Mouse (Mus musculus) neural tube, embryonic 15.5 days (tissue): ENCODE data around the gene Gm20388. TPM values are rescaled to one million over a fixed set of nuclear protein-coding genes. Genes with fewer than 3 reads are reported as not detected.

Experiments used
- ATAC-seq: fragments of 200-750 bp; cut with Nextera tagmentation; 2 replicates; pipeline ENCODE4 v1.8.0; 2017; ENCODE audit warnings: mild to moderate bottlenecking, moderate TSS enrichment, moderate library complexity; ENCODE audit not compliant: low FRiP score
- H3K27ac ChIP-seq: fragments of 300-500 bp; sonication (generic); replicated peaks from 2 replicates; pipeline ENCODE4 v1.5.1; 2015; ENCODE audit warnings: mild to moderate bottlenecking, inconsistent platforms
- H3K27me3 ChIP-seq: fragments of 300-500 bp; sonication (generic); replicated peaks from 2 replicates; pipeline ENCODE4 v1.6.1; 2015; ENCODE audit warnings: inconsistent platforms
- H3K36me3 ChIP-seq: fragments of 300-500 bp; sonication (generic); 2 replicates; pipeline ENCODE4 v1.6.1; 2015; ENCODE audit warnings: inconsistent platforms
- H3K4me1 ChIP-seq: fragments of 300-500 bp; sonication (generic); 2 replicates; pipeline ENCODE4 v1.6.1; 2015; ENCODE audit warnings: inconsistent platforms
- H3K4me2 ChIP-seq: fragments of 300-500 bp; sonication (generic); 2 replicates; pipeline ENCODE4 v1.6.1; 2015; ENCODE audit warnings: inconsistent platforms, mild to moderate bottlenecking, moderate library complexity
- H3K4me3 ChIP-seq: fragments of 300-500 bp; sonication (generic); replicated peaks from 2 replicates; pipeline ENCODE4 v1.5.1; 2015; ENCODE audit warnings: mild to moderate bottlenecking, inconsistent platforms
- H3K9ac ChIP-seq: fragments of 300-500 bp; sonication (generic); replicated peaks from 2 replicates; pipeline ENCODE4 v1.6.1; 2015; ENCODE audit warnings: mild to moderate bottlenecking, inconsistent platforms
- H3K9me3 ChIP-seq: fragments of 300-500 bp; sonication (generic); replicated peaks from 2 replicates; pipeline ENCODE4 v1.6.1; 2016; ENCODE audit warnings: inconsistent platforms
- WGBS: fragments of 180-500 bp; shearing (Covaris S2); methylation state at CpG from one replicate; pipeline ENCODE4 v1.1.7; 2015; ENCODE audit warnings: mixed read lengths; 5-methylcytosine and 5-hydroxymethylcytosine counted together
- polyA plus RNA-seq: library from polyadenylated mRNA; unstranded; fragments of >200 nt; fragmentation: Nextera tagmentation; extraction: Ambion mirVana; gene quantifications from 2 replicates; pipeline ENCODE4 v1.2.1, GENCODE M21; 2015

Gm20388 gene
- polyA plus RNA-seq, 1 experiment from 2014 or later: not detected

- no peak overlapping the region for H3K4me3 ChIP-seq
- H3K4me2 ChIP-seq: no peak overlapping the region
- H3K36me3 ChIP-seq: 0 out of 2 replicates have a peak, but pooled peaks cover 3% of the 10 kb centered on the region
- H3K9ac ChIP-seq: no peak overlapping the region
- 0 out of 2 replicates have a peak, but pooled peaks have one; percentile 39 for ATAC-seq
- no peaks in the 10 kb centered on the region for H3K27me3 ChIP-seq
- H3K27ac ChIP-seq: no peak overlapping the region; the same call in 1 of the 2 replicates
- 52% methylated on average over 10 of the region's 10 CpGs for WGBS
- H3K9me3 ChIP-seq: no peaks in the 10 kb centered on the region
- peaks cover 45% of the 10 kb centered on the region for H3K4me1 ChIP-seq
Observed at GRCm38 (mm10) chr8:124294900-124295299, 4384.3 kb downstream of the Gm20388 start.

DNA sequence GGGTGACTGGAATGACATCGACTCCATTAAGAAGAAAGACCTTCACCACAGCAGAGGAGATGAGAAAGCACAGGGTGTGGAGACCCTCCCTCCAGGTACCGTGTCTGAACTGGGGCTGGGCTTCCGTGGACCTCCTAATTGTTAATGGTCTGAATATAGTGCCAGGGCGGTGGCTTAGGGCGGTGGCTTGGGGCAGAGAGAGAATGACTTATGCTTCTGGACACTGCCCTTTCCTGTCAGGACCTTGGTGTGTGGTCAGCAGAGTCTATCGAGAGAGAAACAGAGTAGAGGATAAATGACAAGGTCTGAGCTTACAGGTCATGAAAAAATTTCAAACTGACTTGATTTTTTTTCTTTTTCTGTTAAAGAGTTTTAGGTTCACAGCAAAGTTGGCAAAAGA lies 4384.7 kb downstream of the Gm20388 start:
- H3K4me2 ChIP-seq: no peak overlapping the region
- H3K27me3 ChIP-seq: no peaks in the 10 kb centered on the region
- H3K36me3 ChIP-seq: 0 out of 2 replicates have a peak, but pooled peaks cover 3% of the 10 kb centered on the region
- H3K9ac ChIP-seq: no peak overlapping the region
- peaks cover 42% of the 10 kb centered on the region for H3K4me1 ChIP-seq
- WGBS: 77% methylated on average over 6 of the region's 6 CpGs
- H3K4me3 ChIP-seq: no peak overlapping the region
- no peaks in the 10 kb centered on the region for H3K9me3 ChIP-seq
- no peak for ATAC-seq
- H3K27ac ChIP-seq: no peak overlapping the region; the same call in 1 of the 2 replicates

GRCm38 (mm10) chr8:124301512-124301911 lies 4390.9 kb downstream of the Gm20388 start:
- Histone ChIP-seq H3K4me1 (peaks cover 21% of the 10 kb centered on the region), H3K4me3 (no peak overlapping the region), H3K9ac (no peak overlapping the region), H3K36me3 (0 out of 2 replicates have a peak, but pooled peaks cover 2% of the 10 kb centered on the region), H3K27me3 (no peaks in the 10 kb centered on the region), H3K27ac (no peak overlapping the region), H3K4me2 (no peak overlapping the region), H3K9me3 (no peaks in the 10 kb centered on the region)
- ATAC-seq: no peak
- 94% methylated on average over 4 of the region's 4 CpGs for WGBS

DNA sequence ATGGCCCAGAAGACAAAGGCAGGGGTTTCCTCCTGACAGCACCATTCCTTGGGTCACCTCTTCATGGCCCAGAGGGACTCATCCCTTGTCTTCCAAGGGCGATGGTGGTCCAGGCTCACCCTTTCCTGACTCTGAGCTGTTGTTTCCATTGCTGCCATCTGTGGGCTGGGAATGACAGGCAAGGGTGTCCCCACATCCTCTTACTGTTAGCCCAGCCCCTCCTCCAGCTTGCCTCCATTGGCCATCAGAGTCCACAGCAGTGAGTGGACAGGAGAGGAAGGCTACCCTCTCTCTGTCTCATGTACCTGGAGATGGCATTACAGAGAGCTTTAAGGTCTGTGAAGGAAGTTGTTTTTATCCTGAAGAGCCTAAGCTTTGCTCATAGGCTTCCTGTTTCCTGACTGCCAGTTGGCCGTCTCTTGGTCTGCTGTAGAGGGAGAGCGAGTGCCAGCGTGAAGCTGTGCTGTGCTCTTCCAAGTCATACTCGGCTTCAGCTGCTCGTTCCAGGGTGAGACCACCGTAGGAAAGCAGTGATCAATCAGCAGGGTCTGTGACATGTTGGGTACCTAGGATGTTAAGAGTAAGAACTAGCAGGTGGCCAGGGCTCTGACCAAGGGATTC lies 4391.4 kb downstream of the Gm20388 start:
- H3K4me1 ChIP-seq: peaks cover 22% of the 10 kb centered on the region
- no peak overlapping the region for H3K4me3 ChIP-seq
- no peaks in the 10 kb centered on the region for H3K36me3 ChIP-seq
- no peak overlapping the region for H3K4me2 ChIP-seq
- H3K9me3 ChIP-seq: no peaks in the 10 kb centered on the region
- no peak for ATAC-seq
- 83% methylated on average over 7 of the region's 7 CpGs for WGBS
- H3K9ac ChIP-seq: no peak overlapping the region
- H3K27ac ChIP-seq: no peak overlapping the region
- H3K27me3 ChIP-seq: no peaks in the 10 kb centered on the region

DNA sequence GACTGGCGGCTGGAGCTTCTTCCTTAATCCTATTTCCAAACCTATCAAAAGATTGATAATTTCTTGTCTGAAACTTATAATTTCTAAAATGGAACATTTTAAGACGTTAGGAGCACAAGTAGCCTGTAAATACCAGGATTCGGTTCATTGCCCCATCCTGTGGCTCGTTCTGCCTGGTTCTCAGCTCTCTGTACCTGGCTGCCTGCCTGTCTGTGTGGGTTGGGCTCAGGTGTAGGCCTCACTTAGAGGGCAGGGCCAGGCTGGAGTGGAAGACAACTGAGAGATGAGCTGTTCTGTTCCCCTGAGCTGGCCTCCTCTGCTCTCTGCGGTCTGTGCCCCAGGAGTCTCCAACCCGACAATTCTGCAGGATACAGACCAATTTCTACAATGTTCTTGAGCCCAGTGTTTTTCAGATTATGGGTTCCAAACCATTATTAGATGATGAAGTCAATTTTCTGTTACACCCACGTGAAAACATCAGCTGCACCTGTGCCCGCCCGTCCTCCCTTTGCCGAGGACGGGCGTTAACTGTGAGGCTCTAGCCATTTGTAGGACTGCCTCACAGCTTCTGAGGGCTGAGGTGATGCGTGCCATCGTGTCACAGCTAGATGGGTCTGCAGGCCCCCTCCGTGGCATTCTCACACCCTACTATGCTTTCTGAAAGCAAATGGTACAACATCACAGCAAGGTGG lies 4392.7 kb downstream of the Gm20388 start:
- H3K4me3 ChIP-seq: no peak overlapping the region
- no peaks in the 10 kb centered on the region for H3K27me3 ChIP-seq
- no peak for ATAC-seq
- no peak overlapping the region for H3K4me2 ChIP-seq
- WGBS: 81% methylated on average over 15 of the region's 15 CpGs
- peaks cover 22% of the 10 kb centered on the region for H3K4me1 ChIP-seq
- no peak overlapping the region for H3K27ac ChIP-seq
- H3K36me3 ChIP-seq: no peaks in the 10 kb centered on the region
- no peak overlapping the region for H3K9ac ChIP-seq
- no peaks in the 10 kb centered on the region for H3K9me3 ChIP-seq

GRCm38 (mm10) chr8:124304141-124304540 lies 4393.5 kb downstream of the Gm20388 start:
- Histone ChIP-seq H3K9me3 (no peaks in the 10 kb centered on the region), H3K27ac (no peak overlapping the region), H3K4me3 (no peak overlapping the region), H3K4me2 (no peak overlapping the region), H3K9ac (no peak overlapping the region), H3K4me1 (peaks cover 22% of the 10 kb centered on the region), H3K36me3 (no peaks in the 10 kb centered on the region), H3K27me3 (no peaks in the 10 kb centered on the region)
- no peak for ATAC-seq
- 54% methylated on average over 4 of the region's 4 CpGs for WGBS

GRCm38 (mm10) chr8:124306574-124306973 lies 4395.9 kb downstream of the Gm20388 start:
- Histone ChIP-seq H3K4me3 (no peak overlapping the region), H3K4me2 (no peak overlapping the region), H3K36me3 (no peaks in the 10 kb centered on the region), H3K9me3 (no peaks in the 10 kb centered on the region), H3K27me3 (no peaks in the 10 kb centered on the region), H3K4me1 (peaks cover 22% of the 10 kb centered on the region), H3K27ac (no peak overlapping the region), H3K9ac (no peak overlapping the region)
- no peak for ATAC-seq
- WGBS: 70% methylated on average over 7 of the region's 7 CpGs

- 0 out of 2 replicates have a peak, but pooled peaks cover 4% of the 10 kb centered on the region for H3K36me3 ChIP-seq
- no peak overlapping the region for H3K4me3 ChIP-seq
Observed at GRCm38 (mm10) chr8:124307700-124308099, 4397.1 kb downstream of the Gm20388 start.

GRCm38 (mm10) chr8:124310509-124310908 lies 4399.9 kb downstream of the Gm20388 start:
- H3K4me3 ChIP-seq: no peak overlapping the region
- WGBS: 90% methylated on average over 13 of the region's 13 CpGs
- no peaks in the 10 kb centered on the region for H3K27me3 ChIP-seq
- no peak overlapping the region for H3K9ac ChIP-seq
- H3K36me3 ChIP-seq: 0 out of 2 replicates have a peak, but pooled peaks cover 4% of the 10 kb centered on the region
- H3K4me1 ChIP-seq: peaks cover 17% of the 10 kb centered on the region
- no peak for ATAC-seq
- no peak overlapping the region for H3K4me2 ChIP-seq
- H3K27ac ChIP-seq: no peak overlapping the region
- no peaks in the 10 kb centered on the region for H3K9me3 ChIP-seq

More at GRCm38 (mm10) chr8:124307700-124308099, 4397.1 kb downstream of the Gm20388 start:
- Histone ChIP-seq H3K27ac (no peak overlapping the region), H3K9me3 (no peaks in the 10 kb centered on the region), H3K9ac (no peak overlapping the region), H3K4me1 (peaks cover 18% of the 10 kb centered on the region), H3K4me2 (no peak overlapping the region), H3K27me3 (no peaks in the 10 kb centered on the region)
- WGBS: 91% methylated on average over 10 of the region's 10 CpGs
- ATAC-seq: no peak

GRCm38 (mm10) chr8:124311111-124311510 lies 4400.5 kb downstream of the Gm20388 start:
- H3K4me1 ChIP-seq: peaks cover 18% of the 10 kb centered on the region
- WGBS: 89% methylated on average over 6 of the region's 6 CpGs
- no peak overlapping the region for H3K27ac ChIP-seq

GRCm38 (mm10) chr8:124311723-124312122 lies 4401.1 kb downstream of the Gm20388 start:
- H3K4me3 ChIP-seq: no peak overlapping the region
- H3K36me3 ChIP-seq: 0 out of 2 replicates have a peak, but pooled peaks cover 4% of the 10 kb centered on the region
- no peak overlapping the region for H3K27ac ChIP-seq
- no peak overlapping the region for H3K9ac ChIP-seq
- H3K4me1 ChIP-seq: peaks cover 19% of the 10 kb centered on the region
- H3K4me2 ChIP-seq: no peak overlapping the region
- no peaks in the 10 kb centered on the region for H3K9me3 ChIP-seq
- H3K27me3 ChIP-seq: no peaks in the 10 kb centered on the region
- WGBS: 94% methylated on average over 17 of the region's 17 CpGs
- no peak for ATAC-seq

More at GRCm38 (mm10) chr8:124311111-124311510, 4400.5 kb downstream of the Gm20388 start:
- Histone ChIP-seq H3K9me3 (no peaks in the 10 kb centered on the region), H3K9ac (no peak overlapping the region), H3K4me3 (no peak overlapping the region), H3K4me2 (no peak overlapping the region), H3K27me3 (no peaks in the 10 kb centered on the region), H3K36me3 (0 out of 2 replicates have a peak, but pooled peaks cover 4% of the 10 kb centered on the region)
- ATAC-seq: no peak

GRCm38 (mm10) chr8:124312228-124312627 lies 4401.6 kb downstream of the Gm20388 start:
- Histone ChIP-seq H3K27me3 (no peaks in the 10 kb centered on the region), H3K4me1 (peaks cover 24% of the 10 kb centered on the region), H3K4me2 (no peak overlapping the region), H3K36me3 (0 out of 2 replicates have a peak, but pooled peaks cover 4% of the 10 kb centered on the region), H3K9me3 (no peaks in the 10 kb centered on the region), H3K9ac (no peak overlapping the region), H3K4me3 (no peak overlapping the region), H3K27ac (no peak overlapping the region)
- 96% methylated on average over 10 of the region's 10 CpGs for WGBS
- no peak for ATAC-seq
